Mouse (Mus musculus): ENCODE measurements around the gene Cpsf2. TPM values are rescaled to one million over a fixed set of nuclear protein-coding genes. Genes with fewer than 3 reads are reported as not detected.

The Cpsf2 gene
- polyA plus RNA-seq, 1 experiment from 2014 or later = 46.1 TPM

- no peak for DNase-seq (ENCODE audit: low spot score)
- H3K27ac ChIP-seq (ENCODE audit: low read depth, low read length) = no peak overlapping the region
- ATAC-seq (replicated peaks; ENCODE audit: low FRiP score) = no peak
- no peak overlapping the region for H3K4me2 ChIP-seq (ENCODE audit: low read depth, low read length, severe bottlenecking)
- WGBS = 93% methylated on average over 10 of the region's 10 CpGs
- no peaks in the 10 kb centered on the region for H3K9me3 ChIP-seq (ENCODE audit: control insufficient read depth, low read length)
- H3K27me3 ChIP-seq (ENCODE audit: control insufficient read depth, insufficient read depth, low read length) = no peaks in the 10 kb centered on the region
- peaks cover 5% of the 10 kb centered on the region; the same call in 1 of the 2 replicates for H3K4me1 ChIP-seq (replicated peaks; ENCODE audit: control insufficient read depth, insufficient read depth, low read length)
- no peak overlapping the region for H3K9ac ChIP-seq (ENCODE audit: low read length)
- no peaks in the 10 kb centered on the region for H3K36me3 ChIP-seq (ENCODE audit: control insufficient read depth, insufficient read depth, low read length)
- H3K4me3 ChIP-seq (ENCODE audit: low read depth, low read length) = no peak overlapping the region
These were observed 80.0 kb downstream of the Cpsf2 start for GRCm38 (mm10) chr12:102055758-102056157.

Other genes with a start within 250 kb of the Cpsf2 start
- gene Fbln5, start 156.9 kb upstream of the Cpsf2 start, polyA plus RNA-seq (2014; fragmentation: Nextera tagmentation; extraction: Ambion mirVana) = 9.2 and 12.2 TPM in 2 replicates
- gene Trip11, start 62.7 kb upstream of the Cpsf2 start, polyA plus RNA-seq (2014; fragmentation: Nextera tagmentation; extraction: Ambion mirVana) = 16.7 and 16.9 TPM in 2 replicates
- gene Atxn3, start 17.7 kb upstream of the Cpsf2 start, polyA plus RNA-seq (2014; fragmentation: Nextera tagmentation; extraction: Ambion mirVana) = 15.6 and 18.5 TPM in 2 replicates
- gene Slc24a4, start 152.7 kb downstream of the Cpsf2 start, polyA plus RNA-seq (2014; fragmentation: Nextera tagmentation; extraction: Ambion mirVana) = 0.13 and 0.16 TPM in 2 replicates